Mouse (Mus musculus): ENCODE data around the gene Max. TPM values are rescaled to one million over a fixed set of nuclear protein-coding genes. Genes with fewer than 3 reads are reported as not detected.

Max gene
- total and polyA plus RNA-seq, 2 experiments: 8.6 to 10.1 TPM

- H3K79me2 ChIP-seq (ENCODE audit: control insufficient read depth, insufficient read depth, low read length): no peaks in the 10 kb centered on the region
- no peak for DNase-seq (ENCODE audit: extremely low read depth, low read depth, low spot score)
- H3K4me3 ChIP-seq (ENCODE audit: insufficient read depth, low read depth, low read length): no peak overlapping the region
- no peaks in the 10 kb centered on the region for H3K36me3 ChIP-seq (ENCODE audit: control insufficient read depth, insufficient read depth, low read length)
- TF ChIP-seq POLR2A (IDR thresholded peaks at IDR 0.05; ENCODE audit: extremely low read depth, insufficient read depth, low read length): no peak
- TF ChIP-seq CTCF (IDR thresholded peaks at IDR 0.05; ENCODE audit: low read depth, low read length): no peak
- no peak overlapping the region for H3K9ac ChIP-seq (ENCODE audit: low read depth, low read length)
- no peaks in the 10 kb centered on the region for H3K4me1 ChIP-seq (ENCODE audit: control insufficient read depth, insufficient read depth, low read length)
- WGBS: 91% methylated on average over 11 of the region's 11 CpGs
- H3K27me3 ChIP-seq (ENCODE audit: control insufficient read depth, insufficient read depth, low read length): no peaks in the 10 kb centered on the region
- H3K27ac ChIP-seq (replicated peaks; ENCODE audit: insufficient read depth, low read depth, low read length): no peak overlapping the region
These were observed 45.8 kb downstream of the Max start for GRCm38 (mm10) chr12:76916163-76916562.

GRCm38 (mm10) chr12:76912193-76912592 lies 49.8 kb downstream of the Max start:
- no peaks in the 10 kb centered on the region for H3K79me2 ChIP-seq (ENCODE audit: control insufficient read depth, insufficient read depth, low read length)
- DNase-seq (ENCODE audit: extremely low read depth, low read depth, low spot score): no peak
- H3K36me3 ChIP-seq (ENCODE audit: control insufficient read depth, insufficient read depth, low read length): no peaks in the 10 kb centered on the region
- H3K4me3 ChIP-seq (ENCODE audit: insufficient read depth, low read depth, low read length): no peak overlapping the region
- H3K27me3 ChIP-seq (ENCODE audit: control insufficient read depth, insufficient read depth, low read length): no peaks in the 10 kb centered on the region
- TF ChIP-seq POLR2A (IDR thresholded peaks at IDR 0.05; ENCODE audit: extremely low read depth, insufficient read depth, low read length): no peak
- WGBS: 82% methylated on average over 9 of the region's 9 CpGs
- H3K27ac ChIP-seq (replicated peaks; ENCODE audit: insufficient read depth, low read depth, low read length): no peak overlapping the region
- H3K9ac ChIP-seq (ENCODE audit: low read depth, low read length): no peak overlapping the region
- no peaks in the 10 kb centered on the region for H3K4me1 ChIP-seq (ENCODE audit: control insufficient read depth, insufficient read depth, low read length)

GRCm38 (mm10) chr12:76911171-76911726 lies 50.8 kb downstream of the Max start:
- Histone ChIP-seq H3K4me1 (ENCODE audit: control insufficient read depth, insufficient read depth, low read length) (no peaks in the 10 kb centered on the region), H3K9ac (ENCODE audit: low read depth, low read length) (no peak overlapping the region), H3K79me2 (ENCODE audit: control insufficient read depth, insufficient read depth, low read length) (no peaks in the 10 kb centered on the region), H3K4me3 (ENCODE audit: insufficient read depth, low read depth, low read length) (no peak overlapping the region), H3K36me3 (ENCODE audit: control insufficient read depth, insufficient read depth, low read length) (no peaks in the 10 kb centered on the region), H3K27ac (replicated peaks; ENCODE audit: insufficient read depth, low read depth, low read length) (no peak overlapping the region), H3K27me3 (ENCODE audit: control insufficient read depth, insufficient read depth, low read length) (no peaks in the 10 kb centered on the region)
- 92% methylated on average over 16 of the region's 16 CpGs for WGBS
- no peak for DNase-seq (ENCODE audit: extremely low read depth, low read depth, low spot score)
- no peak for TF ChIP-seq CTCF (IDR thresholded peaks at IDR 0.05; ENCODE audit: low read depth, low read length)
- TF ChIP-seq POLR2A (IDR thresholded peaks at IDR 0.05; ENCODE audit: extremely low read depth, insufficient read depth, low read length): no peak

GRCm38 (mm10) chr12:76910258-76910940 lies 51.6 kb downstream of the Max start:
- no peak overlapping the region for H3K4me3 ChIP-seq (ENCODE audit: insufficient read depth, low read depth, low read length)
- WGBS: 96% methylated on average over 11 of the region's 11 CpGs
- H3K9ac ChIP-seq (ENCODE audit: low read depth, low read length): no peak overlapping the region
- no peaks in the 10 kb centered on the region for H3K27me3 ChIP-seq (ENCODE audit: control insufficient read depth, insufficient read depth, low read length)
- H3K4me1 ChIP-seq (ENCODE audit: control insufficient read depth, insufficient read depth, low read length): no peaks in the 10 kb centered on the region
- TF ChIP-seq POLR2A (IDR thresholded peaks at IDR 0.05; ENCODE audit: extremely low read depth, insufficient read depth, low read length) (no peak), CTCF (IDR thresholded peaks at IDR 0.05; ENCODE audit: low read depth, low read length) (no peak)
- H3K36me3 ChIP-seq (ENCODE audit: control insufficient read depth, insufficient read depth, low read length): no peaks in the 10 kb centered on the region
- no peak overlapping the region for H3K27ac ChIP-seq (replicated peaks; ENCODE audit: insufficient read depth, low read depth, low read length)
- no peaks in the 10 kb centered on the region for H3K79me2 ChIP-seq (ENCODE audit: control insufficient read depth, insufficient read depth, low read length)
- no peak for DNase-seq (ENCODE audit: extremely low read depth, low read depth, low spot score)

- Histone ChIP-seq H3K79me2 (ENCODE audit: control insufficient read depth, insufficient read depth, low read length) (no peaks in the 10 kb centered on the region), H3K27me3 (ENCODE audit: control insufficient read depth, insufficient read depth, low read length) (no peaks in the 10 kb centered on the region), H3K4me3 (ENCODE audit: insufficient read depth, low read depth, low read length) (no peak overlapping the region), H3K36me3 (ENCODE audit: control insufficient read depth, insufficient read depth, low read length) (no peaks in the 10 kb centered on the region), H3K4me1 (ENCODE audit: control insufficient read depth, insufficient read depth, low read length) (no peaks in the 10 kb centered on the region), H3K9ac (ENCODE audit: low read depth, low read length) (no peak overlapping the region), H3K27ac (replicated peaks; ENCODE audit: insufficient read depth, low read depth, low read length) (no peak overlapping the region)
- no peak for TF ChIP-seq CTCF (IDR thresholded peaks at IDR 0.05; ENCODE audit: low read depth, low read length)
- TF ChIP-seq POLR2A (IDR thresholded peaks at IDR 0.05; ENCODE audit: extremely low read depth, insufficient read depth, low read length): no peak
- DNase-seq (ENCODE audit: extremely low read depth, low read depth, low spot score): no peak
- WGBS: 82% methylated on average over 5 of the region's 5 CpGs
These were observed 52.8 kb downstream of the Max start for GRCm38 (mm10) chr12:76909218-76909617.

- Histone ChIP-seq H3K4me1 (ENCODE audit: control insufficient read depth, insufficient read depth, low read length) (no peaks in the 10 kb centered on the region), H3K27ac (replicated peaks; ENCODE audit: insufficient read depth, low read depth, low read length) (no peak overlapping the region), H3K36me3 (ENCODE audit: control insufficient read depth, insufficient read depth, low read length) (no peaks in the 10 kb centered on the region), H3K79me2 (ENCODE audit: control insufficient read depth, insufficient read depth, low read length) (no peaks in the 10 kb centered on the region), H3K9ac (ENCODE audit: low read depth, low read length) (no peak overlapping the region), H3K4me3 (ENCODE audit: insufficient read depth, low read depth, low read length) (no peak overlapping the region), H3K27me3 (ENCODE audit: control insufficient read depth, insufficient read depth, low read length) (no peaks in the 10 kb centered on the region)
- 86% methylated on average over 1 of the region's 1 CpGs for WGBS
- TF ChIP-seq CTCF (IDR thresholded peaks at IDR 0.05; ENCODE audit: low read depth, low read length) (no peak), POLR2A (IDR thresholded peaks at IDR 0.05; ENCODE audit: extremely low read depth, insufficient read depth, low read length) (no peak)
- no peak for DNase-seq (ENCODE audit: extremely low read depth, low read depth, low spot score)
These were observed 55.7 kb downstream of the Max start for GRCm38 (mm10) chr12:76906278-76906677.
